Mouse (Mus musculus): Measurements from ENCODE around the gene Frmd4a. TPM values are rescaled to one million over a fixed set of nuclear protein-coding genes. Genes with fewer than 3 reads are reported as not detected.

Gene Frmd4a
- total and polyA plus RNA-seq, 2 experiments from 2014 or later: 11.9 to 44.1 TPM

DNA sequence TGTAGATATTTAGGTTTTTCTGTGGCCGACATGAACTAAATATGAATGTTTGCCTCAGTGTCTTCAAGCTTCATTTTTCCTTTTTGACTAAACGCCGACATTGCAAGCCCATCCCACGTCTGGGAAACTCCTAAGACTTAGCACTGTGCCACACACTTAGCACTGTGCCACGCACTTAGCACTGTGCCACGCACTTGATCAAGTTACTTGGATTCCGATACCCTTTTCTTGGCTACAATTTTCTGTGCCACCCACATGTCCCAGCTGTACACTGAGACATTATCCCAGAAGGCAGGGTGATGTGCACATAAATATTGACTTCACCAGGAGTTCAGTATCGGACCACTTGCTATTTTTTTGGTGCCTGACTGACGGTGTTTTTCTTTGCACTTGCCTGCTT is 482.4 kb downstream of the Frmd4a start:
- no peaks in the 10 kb centered on the region for H3K9me3 ChIP-seq (replicated peaks; ENCODE audit: control insufficient read depth, low read length)
- DNase-seq (ENCODE audit: low spot score) (no peak), ATAC-seq (ENCODE audit: insufficient read depth, low read depth) (no peak)
- H3K4me2 ChIP-seq (ENCODE audit: low read depth, low read length): no peak overlapping the region
- no peak overlapping the region for H3K27ac ChIP-seq (ENCODE audit: low read depth)
- H3K36me3 ChIP-seq (replicated peaks; ENCODE audit: control insufficient read depth, insufficient read depth, low read length): peaks cover 7% of the 10 kb centered on the region; the same call in 1 of the 2 replicates
- H3K9ac ChIP-seq (replicated peaks; ENCODE audit: low read depth, low read length): no peak overlapping the region
- TF ChIP-seq EP300 (IDR thresholded peaks at IDR 0.05; ENCODE audit: low read depth) (no peak), CTCF (IDR thresholded peaks at IDR 0.05; ENCODE audit: low read depth) (no peak)
- WGBS: 89% methylated on average over 9 of the region's 9 CpGs
- H3K27me3 ChIP-seq (ENCODE audit: control insufficient read depth, insufficient read depth, low read length): no peaks in the 10 kb centered on the region
- H3K4me3 ChIP-seq (ENCODE audit: low read depth, low read length): no peak overlapping the region
- H3K4me1 ChIP-seq (ENCODE audit: control insufficient read depth, insufficient read depth): peaks cover 19% of the 10 kb centered on the region; the same call in 1 of the 2 replicates

DNA sequence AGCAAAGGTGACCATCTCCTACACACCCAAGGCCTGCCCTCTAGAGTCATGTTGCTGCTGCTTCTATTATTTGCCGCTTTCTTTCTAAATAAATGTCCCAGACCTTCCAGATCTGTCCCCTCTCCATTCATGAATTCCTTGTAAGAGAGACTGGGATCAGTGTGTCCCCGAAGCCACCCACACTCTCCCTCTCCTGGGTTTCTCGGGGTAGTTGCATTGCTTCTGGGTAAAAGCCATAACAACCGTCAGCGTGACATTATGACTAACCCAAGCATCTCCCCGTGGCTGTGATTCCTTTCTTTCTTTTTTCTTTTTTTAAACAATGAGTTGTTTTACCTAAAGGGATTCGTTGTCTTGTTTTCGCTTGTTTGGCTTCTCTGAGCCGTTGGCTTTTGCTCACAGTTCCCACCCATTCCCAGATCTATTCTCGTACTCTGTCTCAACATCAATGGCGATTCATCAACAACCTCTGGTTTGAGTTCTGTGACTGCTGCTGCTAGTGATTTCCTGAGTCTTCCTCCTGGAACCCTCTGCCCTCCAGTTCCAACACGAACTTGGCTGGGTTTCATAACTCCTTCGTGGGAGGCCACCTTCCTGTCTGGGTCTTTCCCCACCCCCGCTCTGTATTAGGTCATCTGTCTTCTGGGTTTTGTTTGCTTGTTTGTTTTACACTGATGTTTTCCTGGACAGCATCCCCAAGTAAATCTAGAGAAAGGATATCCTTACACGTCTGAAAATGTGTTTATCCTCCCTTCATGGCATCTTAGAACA is 483.9 kb downstream of the Frmd4a start:
- H3K4me3 ChIP-seq (ENCODE audit: low read depth, low read length): no peak overlapping the region
- H3K27ac ChIP-seq (ENCODE audit: low read depth): peak overlapping the region; percentile 12
- no peak for TF ChIP-seq EP300 (IDR thresholded peaks at IDR 0.05; ENCODE audit: low read depth)
- TF ChIP-seq CTCF (IDR thresholded peaks at IDR 0.05; ENCODE audit: low read depth): no peak
- no peak for DNase-seq (ENCODE audit: low spot score)
- H3K27me3 ChIP-seq (ENCODE audit: control insufficient read depth, insufficient read depth, low read length): no peaks in the 10 kb centered on the region
- no peaks in the 10 kb centered on the region for H3K9me3 ChIP-seq (replicated peaks; ENCODE audit: control insufficient read depth, low read length)
- peaks cover 19% of the 10 kb centered on the region; the same call in 1 of the 2 replicates for H3K4me1 ChIP-seq (ENCODE audit: control insufficient read depth, insufficient read depth)
- ATAC-seq (ENCODE audit: insufficient read depth, low read depth): peak; percentile 31; the same call in 1 of the 2 replicates
- no peak overlapping the region for H3K4me2 ChIP-seq (ENCODE audit: low read depth, low read length)
- WGBS: 57% methylated on average over 15 of the region's 15 CpGs
- no peak overlapping the region for H3K9ac ChIP-seq (replicated peaks; ENCODE audit: low read depth, low read length)
- peaks cover 4% of the 10 kb centered on the region; the same call in 1 of the 2 replicates for H3K36me3 ChIP-seq (replicated peaks; ENCODE audit: control insufficient read depth, insufficient read depth, low read length)

DNA sequence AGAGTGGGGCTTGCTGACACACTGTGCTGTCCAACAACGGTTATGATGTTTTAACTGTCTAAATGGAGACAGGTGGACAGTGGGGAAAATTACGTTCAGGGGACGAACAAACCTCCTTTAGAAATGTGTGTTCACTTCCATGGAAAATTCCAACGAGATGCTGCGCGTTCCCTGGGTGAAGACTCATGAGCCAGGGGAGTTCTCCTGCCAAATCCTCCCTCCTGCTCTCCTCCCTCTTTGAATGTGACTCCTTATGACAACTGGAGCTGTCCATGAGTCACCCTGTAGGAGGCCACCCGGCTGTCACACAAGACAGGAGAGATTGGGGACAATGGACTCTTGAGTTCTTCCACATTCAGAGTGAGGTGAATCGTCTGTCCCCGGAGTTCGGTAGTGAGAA is 486.9 kb downstream of the Frmd4a start:
- no peak overlapping the region for H3K4me3 ChIP-seq (ENCODE audit: low read depth, low read length)
- peak; percentile 70 for ATAC-seq (ENCODE audit: insufficient read depth, low read depth)
- 37% methylated on average over 10 of the region's 10 CpGs for whole genome bisulfite sequencing

DNA sequence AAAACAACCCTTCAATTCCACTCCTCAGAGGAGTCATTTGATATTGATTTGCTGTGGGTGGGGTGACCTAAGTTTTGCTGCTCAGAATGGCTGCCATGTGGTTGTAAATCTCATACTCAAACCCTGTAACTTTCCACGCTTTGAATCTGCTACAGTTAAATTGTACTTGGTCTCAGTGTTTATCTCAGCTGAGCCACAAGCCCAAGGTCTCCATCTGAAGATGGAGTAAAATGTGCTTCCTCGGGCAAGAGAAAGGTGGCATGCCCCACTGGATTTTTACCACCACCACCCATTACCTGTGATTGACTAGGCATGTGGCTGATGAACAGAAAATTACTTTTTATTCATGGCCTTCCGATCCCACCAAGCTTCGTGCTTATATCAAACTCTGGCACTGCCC is 488.2 kb downstream of the Frmd4a start:
- Histone ChIP-seq H3K4me3 (ENCODE audit: low read depth, low read length) (no peak overlapping the region), H3K9me3 (replicated peaks; ENCODE audit: control insufficient read depth, low read length) (no peaks in the 10 kb centered on the region), H3K27me3 (ENCODE audit: control insufficient read depth, insufficient read depth, low read length) (no peaks in the 10 kb centered on the region), H3K4me2 (ENCODE audit: low read depth, low read length) (no peak overlapping the region), H3K9ac (replicated peaks; ENCODE audit: low read depth, low read length) (no peak overlapping the region), H3K4me1 (ENCODE audit: control insufficient read depth, insufficient read depth) (peaks cover 19% of the 10 kb centered on the region; the same call in 1 of the 2 replicates), H3K27ac (ENCODE audit: low read depth) (no peak overlapping the region), H3K36me3 (replicated peaks; ENCODE audit: control insufficient read depth, insufficient read depth, low read length) (no peaks in the 10 kb centered on the region)
- 86% methylated on average over 4 of the region's 4 CpGs for WGBS
- DNase-seq (ENCODE audit: low spot score) (no peak), ATAC-seq (ENCODE audit: insufficient read depth, low read depth) (no peak)
- TF ChIP-seq EP300 (IDR thresholded peaks at IDR 0.05; ENCODE audit: low read depth) (no peak), CTCF (IDR thresholded peaks at IDR 0.05; ENCODE audit: low read depth) (no peak)

More for the DNA sequence above, 486.9 kb downstream of the Frmd4a start:
- Histone ChIP-seq H3K4me1 (ENCODE audit: control insufficient read depth, insufficient read depth) (peaks cover 19% of the 10 kb centered on the region; the same call in 1 of the 2 replicates), H3K9me3 (replicated peaks; ENCODE audit: control insufficient read depth, low read length) (no peaks in the 10 kb centered on the region), H3K27me3 (ENCODE audit: control insufficient read depth, insufficient read depth, low read length) (no peaks in the 10 kb centered on the region), H3K27ac (ENCODE audit: low read depth) (0 out of 2 replicates have a peak overlapping the region, but pooled peaks have one; percentile 4), H3K4me2 (ENCODE audit: low read depth, low read length) (no peak overlapping the region), H3K9ac (replicated peaks; ENCODE audit: low read depth, low read length) (no peak overlapping the region), H3K36me3 (replicated peaks; ENCODE audit: control insufficient read depth, insufficient read depth, low read length) (no peaks in the 10 kb centered on the region)
- TF ChIP-seq CTCF (IDR thresholded peaks at IDR 0.05; ENCODE audit: low read depth) (no peak), EP300 (IDR thresholded peaks at IDR 0.05; ENCODE audit: low read depth) (no peak)
- peak; percentile 48 for DNase-seq (ENCODE audit: low spot score)

DNA sequence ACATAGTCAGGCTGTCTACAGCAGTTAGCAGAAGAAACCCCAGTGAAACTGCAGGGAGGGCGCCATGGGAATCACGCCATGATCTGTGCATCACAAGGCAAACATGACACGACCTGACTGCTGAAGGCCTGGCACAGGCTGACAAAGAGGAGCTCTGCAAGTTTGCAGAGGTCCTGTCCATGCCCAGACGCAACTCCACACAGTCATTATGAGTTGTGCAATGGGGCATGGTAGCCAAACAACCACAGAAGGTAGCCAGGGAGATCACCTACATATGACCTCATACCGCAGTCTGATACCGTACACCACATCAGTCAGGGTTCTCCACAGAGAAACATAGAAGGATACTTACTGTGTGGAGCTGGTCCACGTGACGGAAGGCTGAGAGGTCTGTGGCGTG is 489.1 kb downstream of the Frmd4a start:
- DNase-seq (ENCODE audit: low spot score) (no peak), ATAC-seq (ENCODE audit: insufficient read depth, low read depth) (no peak)
- Histone ChIP-seq H3K27me3 (ENCODE audit: control insufficient read depth, insufficient read depth, low read length) (no peaks in the 10 kb centered on the region), H3K4me1 (ENCODE audit: control insufficient read depth, insufficient read depth) (peaks cover 14% of the 10 kb centered on the region; the same call in 1 of the 2 replicates), H3K4me2 (ENCODE audit: low read depth, low read length) (no peak overlapping the region), H3K36me3 (replicated peaks; ENCODE audit: control insufficient read depth, insufficient read depth, low read length) (no peaks in the 10 kb centered on the region), H3K27ac (ENCODE audit: low read depth) (no peak overlapping the region), H3K9me3 (replicated peaks; ENCODE audit: control insufficient read depth, low read length) (no peaks in the 10 kb centered on the region), H3K4me3 (ENCODE audit: low read depth, low read length) (no peak overlapping the region), H3K9ac (replicated peaks; ENCODE audit: low read depth, low read length) (no peak overlapping the region)
- 90% methylated on average over 9 of the region's 9 CpGs for WGBS
- no peak for TF ChIP-seq CTCF (IDR thresholded peaks at IDR 0.05; ENCODE audit: low read depth)
- TF ChIP-seq EP300 (IDR thresholded peaks at IDR 0.05; ENCODE audit: low read depth): no peak

All from heart, postnatal 0 days (tissue).